Mouse (Mus musculus) thymus, postnatal 0 days (tissue): ENCODE results near the gene Trim5. TPM values are rescaled to one million over a fixed set of nuclear protein-coding genes. Genes with fewer than 3 reads are reported as not detected.
"Not testable (repeated sequence)": the region's sequence is repeated elsewhere in the genome, so short reads cannot be mapped to it uniquely, and the experiment has no call there.

Experiments used
- DNase-seq: peaks from one replicate; pipeline ENCODE4 v3.0.0-alpha.2; 2015; ENCODE audit warnings: low spot score
- polyA plus RNA-seq: library from polyadenylated mRNA; unstranded; fragments of >200 nt; fragmentation: Nextera tagmentation; extraction: Ambion mirVana; gene quantifications from 2 replicates; pipeline ENCODE4 v1.2.1, GENCODE M21; 2015

Trim5 gene
- 2.8 and 3.1 TPM in 2 replicates for polyA plus RNA-seq

GRCm38 (mm10) chr7:104287576-104288443 is at the start of gene Trim5:
Gene Trim5 (minus strand): TSS chr7:104288094.
- not testable (repeated sequence) for DNase-seq

GRCm38 (mm10) chr7:104335547-104335946 is 47.7 kb upstream of the Trim5 start:
- DNase-seq: not testable (repeated sequence)

- not testable (repeated sequence) for DNase-seq
Measured at GRCm38 (mm10) chr7:104329171-104329570, 41.3 kb upstream of the Trim5 start, which contains the start of gene Trim34b. Gene Trim34b (plus strand): TSS chr7:104329471.

- no peak for DNase-seq
Measured at GRCm38 (mm10) chr7:104322028-104322427, 34.1 kb upstream of the Trim5 start.

GRCm38 (mm10) chr7:104315369-104316080 is 27.6 kb upstream of the Trim5 start, which contains the start of gene Trim12a:
Gene Trim12a (minus strand): TSS chr7:104315466.
- peak; percentile 13 for DNase-seq

- DNase-seq: peak; percentile 57
Measured at GRCm38 (mm10) chr7:104314796-104315353, 27.0 kb upstream of the Trim5 start.

- DNase-seq: peak; percentile 38
Measured at GRCm38 (mm10) chr7:104291638-104292400, 3.9 kb upstream of the Trim5 start.

GRCm38 (mm10) chr7:104290641-104291040 is 2.7 kb upstream of the Trim5 start:
- DNase-seq: no peak

- DNase-seq: not testable (repeated sequence)
Measured at GRCm38 (mm10) chr7:104279361-104279760, 8.5 kb downstream of the Trim5 start.

GRCm38 (mm10) chr7:104265335-104265734 is 22.6 kb downstream of the Trim5 start:
- not testable (repeated sequence) for DNase-seq

- not testable (repeated sequence) for DNase-seq
Measured at GRCm38 (mm10) chr7:104260380-104260779, 27.5 kb downstream of the Trim5 start.

- peak; percentile 82 for DNase-seq
Measured at GRCm38 (mm10) chr7:104244287-104245181, 43.4 kb downstream of the Trim5 start, which contains the start of gene Trim34a. Gene Trim34a (plus strand): TSS chr7:104244457.

- DNase-seq: no peak
Measured at GRCm38 (mm10) chr7:104243616-104244015, 44.3 kb downstream of the Trim5 start.

GRCm38 (mm10) chr7:104240857-104241256 is 47.0 kb downstream of the Trim5 start:
- DNase-seq: no peak

- peak; percentile 50 for DNase-seq
Measured at GRCm38 (mm10) chr7:104231203-104231602, 56.7 kb downstream of the Trim5 start.

GRCm38 (mm10) chr7:104218701-104219569 is 69.0 kb downstream of the Trim5 start, which contains the start of gene Trim6:
Gene Trim6 (plus strand): TSS chr7:104218793.
- DNase-seq: peak; percentile 15

GRCm38 (mm10) chr7:104217881-104218280 is 70.0 kb downstream of the Trim5 start:
- peak; percentile 30 for DNase-seq

GRCm38 (mm10) chr7:104216011-104216535 is 71.8 kb downstream of the Trim5 start:
- DNase-seq: no peak
